Mouse (Mus musculus) spleen, adult 2 months (tissue): Measurements from ENCODE around the gene Kcmf1. TPM values are rescaled to one million over a fixed set of nuclear protein-coding genes. Genes with fewer than 3 reads are reported as not detected.

Source experiments
- DNase-seq, 2 experiments: peaks; one replicate each; pipeline versions ENCODE4 v3.0.0 to v3.0.0-alpha.2; 2012 to 2021; ENCODE audit warnings: low spot score in 2 of 2, low read depth in 1 of 2
- H3K27ac ChIP-seq: fragments of 200-500 bp; 2 replicates; pipeline ENCODE4 v1.5.1; 2012; ENCODE audit warnings: low read length, inconsistent platforms; ENCODE audit not compliant: insufficient read depth
- H3K27me3 ChIP-seq: fragments of 200-500 bp; 2 replicates; pipeline ENCODE4 v1.6.1; 2012; ENCODE audit warnings: mild to moderate bottlenecking, moderate library complexity, low read length, inconsistent platforms; ENCODE audit not compliant: control insufficient read depth, insufficient read depth
- H3K36me3 ChIP-seq: fragments of 200-500 bp; 2 replicates; pipeline ENCODE4 v1.6.1; 2012; ENCODE audit warnings: mild to moderate bottlenecking, low read length, inconsistent platforms; ENCODE audit not compliant: control insufficient read depth, insufficient read depth
- H3K4me1 ChIP-seq: fragments of 200-500 bp; 2 replicates; pipeline ENCODE4 v1.6.1; 2011; ENCODE audit warnings: inconsistent platforms; ENCODE audit not compliant: control insufficient read depth, insufficient read depth, insufficient read length
- H3K4me3 ChIP-seq: fragments of 200-500 bp; 2 replicates; pipeline ENCODE4 v1.5.1; 2011; ENCODE audit warnings: mild to moderate bottlenecking, inconsistent platforms; ENCODE audit not compliant: insufficient read depth, insufficient read length; ENCODE audit errors: extremely low read depth
- CTCF ChIP-seq: fragments of 200-500 bp; IDR thresholded peaks from 2 replicates; pipeline ENCODE4 v1.5.1; 2011; ENCODE audit warnings: mild to moderate bottlenecking, inconsistent platforms; ENCODE audit not compliant: insufficient read depth, insufficient read length, insufficient replicate concordance; ENCODE audit errors: extremely low read depth
- POLR2A ChIP-seq: fragments of 200-500 bp; IDR thresholded peaks from 2 replicates; pipeline ENCODE4 v1.6.1; 2011; ENCODE audit warnings: low read depth, low read length, inconsistent platforms
- WGBS: fragments of 180-500 bp; shearing (Covaris S2); methylation state at CpG from one replicate; pipeline ENCODE4 v1.1.7; 2018; 5-methylcytosine and 5-hydroxymethylcytosine counted together
- polyA plus RNA-seq: library from polyadenylated mRNA; depleted of rRNA; stranded (reverse); fragments of >200 nt; gene quantifications from 2 replicates; pipeline ENCODE4 v1.2.3, GENCODE M21; 2012; rRNA removed

The Kcmf1 gene
- polyA plus RNA-seq, 1 experiment = 94.1 TPM

DNA sequence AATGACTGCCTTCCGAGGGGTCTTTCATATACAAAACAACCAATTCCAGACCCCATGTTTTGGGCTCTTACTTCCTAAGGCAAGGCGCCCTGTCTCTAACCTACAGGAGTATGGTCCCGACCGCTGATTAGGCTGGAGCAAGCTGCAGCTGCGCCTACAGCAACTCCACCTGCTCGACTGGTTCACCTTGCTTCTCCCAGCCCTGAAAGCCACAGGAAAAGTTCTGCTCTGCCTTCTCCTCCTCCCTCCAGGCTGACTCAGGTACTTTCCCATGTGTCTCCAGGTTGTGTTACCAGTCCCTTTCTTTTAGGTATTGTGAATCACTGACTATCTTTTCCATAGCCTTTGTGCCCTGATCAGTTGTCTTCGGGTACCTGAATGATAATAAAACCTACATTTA, 104.9 kb downstream of the Kcmf1 start:
- Histone ChIP-seq H3K4me1 (no peaks in the 10 kb centered on the region), H3K27me3 (0 out of 2 replicates have a peak, but pooled peaks cover 3% of the 10 kb centered on the region), H3K36me3 (no peaks in the 10 kb centered on the region), H3K27ac (no peak overlapping the region), H3K4me3 (no peak overlapping the region)
- no peak for DNase-seq
- TF ChIP-seq CTCF = no peak
- no peak for TF ChIP-seq POLR2A
- WGBS = 79% methylated on average over 7 of the region's 7 CpGs

DNA sequence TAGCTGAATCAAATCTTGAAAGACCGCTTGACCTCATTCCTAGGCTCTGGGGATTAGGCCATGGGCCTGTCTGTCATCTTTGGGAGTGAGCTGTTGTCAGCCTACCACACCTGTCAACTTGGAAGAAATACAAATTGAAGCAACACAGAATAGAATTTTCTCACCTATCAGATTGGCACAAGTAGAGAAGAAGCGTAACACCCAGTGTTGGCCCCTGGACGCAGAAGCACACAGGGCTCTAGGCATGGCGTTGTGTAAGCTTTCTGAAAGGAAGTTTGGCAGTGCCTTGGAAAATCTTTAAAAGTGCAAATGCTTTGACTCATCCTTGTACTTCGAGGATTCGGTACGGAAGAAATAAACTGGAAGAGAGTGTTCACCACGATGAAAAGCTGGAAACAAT, 107.1 kb downstream of the Kcmf1 start:
- Histone ChIP-seq H3K4me3 (no peak overlapping the region), H3K4me1 (0 out of 2 replicates have a peak, but pooled peaks cover 3% of the 10 kb centered on the region), H3K27ac (no peak overlapping the region), H3K36me3 (no peaks in the 10 kb centered on the region), H3K27me3 (peaks cover 14% of the 10 kb centered on the region)
- no peak for DNase-seq
- no peak for TF ChIP-seq POLR2A
- WGBS = 90% methylated on average over 8 of the region's 8 CpGs

Other genes with a start within 250 kb of the Kcmf1 start
- gene Tcf7l1, start 110.7 kb downstream of the Kcmf1 start, polyA plus RNA-seq = 10.5 and 11.8 TPM in 2 replicates
- 143 TPM in 2 replicates for gene Tmsb10, start 58.8 kb upstream of the Kcmf1 start, polyA plus RNA-seq